Mouse (Mus musculus) adrenal gland, postnatal 25 days (tissue): ENCODE results near the gene Rreb1. TPM values are rescaled to one million over a fixed set of nuclear protein-coding genes. Genes with fewer than 3 reads are reported as not detected.
"Not testable (repeated sequence)": the region's sequence is repeated elsewhere in the genome, so short reads cannot be mapped to it uniquely, and the experiment has no call there.

ENCODE experiments used
- DNase-seq: peaks from one replicate; pipeline ENCODE4 v3.0.0; 2021; ENCODE audit warnings: mixed read lengths
- total RNA-seq: library from RNA; stranded (reverse); gene quantifications from 2 replicates; pipeline ENCODE4 v1.2.3, GENCODE M21; 2021

Rreb1 gene
- total RNA-seq, 1 experiment from 2014 or later, result 87.2 TPM

DNA sequence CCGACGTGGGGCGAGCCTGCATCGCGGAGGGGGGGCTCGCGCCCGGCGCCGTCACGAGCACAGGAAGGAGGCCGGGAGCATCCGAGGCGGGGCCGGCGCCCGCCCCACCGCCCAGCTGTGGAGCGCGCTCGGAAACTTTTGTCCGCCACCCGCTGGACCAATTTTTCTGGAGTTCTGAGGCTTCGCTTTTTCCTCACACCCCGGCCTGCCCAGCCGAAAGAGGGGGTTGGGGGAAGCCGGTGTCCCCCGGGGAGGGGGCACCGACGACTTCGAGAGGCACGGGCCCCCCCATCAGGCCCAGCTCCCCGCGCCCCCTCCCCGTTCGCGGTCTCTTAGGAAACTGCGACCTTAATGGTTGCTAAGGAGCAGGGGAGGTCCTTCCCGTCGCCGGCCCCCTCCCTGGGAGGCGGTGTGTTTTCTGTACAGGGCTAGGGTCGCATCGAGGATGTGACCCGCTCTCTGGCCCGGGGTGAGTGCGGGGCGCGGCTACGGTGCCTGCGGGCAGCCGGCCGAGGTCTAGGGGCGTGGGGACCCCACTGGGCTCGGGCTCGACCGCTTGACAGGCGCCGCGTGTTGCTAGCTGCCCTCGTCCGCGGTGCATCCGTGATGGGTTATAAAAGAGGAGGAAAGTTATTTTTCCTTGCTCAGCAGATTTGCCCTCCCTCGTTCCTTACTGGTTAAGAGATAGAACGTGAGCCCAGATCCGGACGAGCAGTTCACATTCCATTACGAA is 49.2 kb downstream of the Rreb1 start:
- DNase-seq, result peak; percentile 77

GRCm38 (mm10) chr13:37827996-37828579 is 49.9 kb downstream of the Rreb1 start:
- DNase-seq, result no peak

DNA sequence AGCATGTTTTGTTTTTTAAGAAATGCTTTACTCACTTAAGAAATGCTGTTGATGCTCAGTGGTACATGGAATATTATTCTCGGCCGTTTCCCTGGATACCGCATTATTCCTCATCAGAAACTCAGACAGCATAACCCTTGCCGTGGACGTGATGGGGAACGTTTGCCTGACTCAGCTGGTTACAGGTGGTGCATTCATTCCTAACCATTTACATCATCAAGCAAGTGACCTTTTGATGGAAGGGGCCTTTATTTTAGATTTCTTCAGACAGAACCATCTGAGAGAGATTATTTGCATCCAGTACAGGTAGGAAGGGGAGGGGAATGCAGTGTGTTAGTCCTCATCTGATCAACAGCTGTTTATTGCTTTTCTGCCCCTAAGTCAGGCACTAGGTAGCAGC is 50.7 kb downstream of the Rreb1 start:
- DNase-seq, result no peak

GRCm38 (mm10) chr13:37830256-37830655 is 52.1 kb downstream of the Rreb1 start:
- DNase-seq, result no peak

DNA sequence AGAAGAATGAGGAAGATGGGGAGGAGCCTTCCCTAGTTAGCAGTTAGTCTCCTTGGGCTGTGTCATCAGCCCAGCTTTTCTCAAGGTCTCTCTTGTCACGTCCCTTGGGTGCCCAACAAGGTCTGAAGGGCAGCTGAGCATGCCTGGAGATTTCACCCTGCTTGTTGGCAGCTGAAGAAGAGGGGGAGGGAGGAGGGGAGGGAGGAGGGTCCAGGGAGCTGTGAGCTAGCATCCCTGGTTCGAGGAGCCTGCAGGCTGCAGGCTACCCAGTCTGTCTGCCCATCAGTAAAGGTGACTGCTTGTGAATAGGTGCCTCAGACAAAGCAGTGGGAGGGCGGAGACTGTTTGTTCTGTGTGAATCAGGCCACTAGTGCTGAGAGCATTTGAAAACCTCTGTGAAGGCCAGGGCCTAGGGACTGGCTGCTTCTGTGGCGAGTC is 52.7 kb downstream of the Rreb1 start:
- DNase-seq, result no peak

- no peak for DNase-seq
These were observed 54.3 kb downstream of the Rreb1 start for GRCm38 (mm10) chr13:37832481-37832880.

DNA sequence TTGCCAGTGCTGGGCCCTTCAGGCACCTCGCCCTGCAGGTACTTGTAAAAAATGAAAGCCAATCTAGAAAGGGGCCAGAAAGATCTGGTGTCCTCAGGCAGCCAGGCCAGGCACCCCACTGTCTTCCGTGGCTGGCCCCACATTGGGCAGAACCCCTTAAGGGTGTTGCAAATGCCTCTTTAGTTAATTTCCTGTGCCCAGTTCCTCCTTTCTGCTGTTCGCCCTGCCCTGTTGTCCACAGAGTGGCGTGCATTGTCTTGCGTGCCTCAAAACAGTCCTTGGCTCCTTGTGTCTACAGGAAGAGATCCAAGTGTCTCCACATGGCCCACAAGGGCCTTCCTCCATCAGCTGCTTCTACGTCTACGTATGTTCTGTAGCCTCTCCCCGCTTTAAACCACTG is 55.3 kb downstream of the Rreb1 start:
- DNase-seq, result no peak

GRCm38 (mm10) chr13:37835296-37835695 is 57.1 kb downstream of the Rreb1 start:
- no peak for DNase-seq

DNA sequence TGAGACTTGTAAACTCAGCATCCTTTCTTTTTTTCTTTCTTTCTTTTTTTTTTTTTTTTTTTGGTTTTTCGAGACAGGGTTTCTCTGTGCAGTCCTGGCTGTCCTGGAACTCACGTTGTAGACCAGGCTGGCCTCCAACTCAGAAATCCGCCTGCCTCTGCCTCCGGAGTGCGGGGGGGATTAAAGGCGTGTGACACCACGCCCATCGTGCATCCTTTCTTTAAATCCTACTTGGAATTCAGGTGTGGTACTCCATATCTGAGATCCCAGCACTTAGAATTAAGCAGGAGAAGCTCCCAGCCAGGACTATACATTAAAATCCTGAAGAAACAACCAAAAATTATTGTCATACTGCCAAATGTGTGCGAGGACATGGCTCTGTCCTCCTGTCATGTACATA is 57.6 kb downstream of the Rreb1 start:
- not testable (repeated sequence) for DNase-seq

GRCm38 (mm10) chr13:37837372-37837771 is 59.2 kb downstream of the Rreb1 start:
- no peak for DNase-seq

DNA sequence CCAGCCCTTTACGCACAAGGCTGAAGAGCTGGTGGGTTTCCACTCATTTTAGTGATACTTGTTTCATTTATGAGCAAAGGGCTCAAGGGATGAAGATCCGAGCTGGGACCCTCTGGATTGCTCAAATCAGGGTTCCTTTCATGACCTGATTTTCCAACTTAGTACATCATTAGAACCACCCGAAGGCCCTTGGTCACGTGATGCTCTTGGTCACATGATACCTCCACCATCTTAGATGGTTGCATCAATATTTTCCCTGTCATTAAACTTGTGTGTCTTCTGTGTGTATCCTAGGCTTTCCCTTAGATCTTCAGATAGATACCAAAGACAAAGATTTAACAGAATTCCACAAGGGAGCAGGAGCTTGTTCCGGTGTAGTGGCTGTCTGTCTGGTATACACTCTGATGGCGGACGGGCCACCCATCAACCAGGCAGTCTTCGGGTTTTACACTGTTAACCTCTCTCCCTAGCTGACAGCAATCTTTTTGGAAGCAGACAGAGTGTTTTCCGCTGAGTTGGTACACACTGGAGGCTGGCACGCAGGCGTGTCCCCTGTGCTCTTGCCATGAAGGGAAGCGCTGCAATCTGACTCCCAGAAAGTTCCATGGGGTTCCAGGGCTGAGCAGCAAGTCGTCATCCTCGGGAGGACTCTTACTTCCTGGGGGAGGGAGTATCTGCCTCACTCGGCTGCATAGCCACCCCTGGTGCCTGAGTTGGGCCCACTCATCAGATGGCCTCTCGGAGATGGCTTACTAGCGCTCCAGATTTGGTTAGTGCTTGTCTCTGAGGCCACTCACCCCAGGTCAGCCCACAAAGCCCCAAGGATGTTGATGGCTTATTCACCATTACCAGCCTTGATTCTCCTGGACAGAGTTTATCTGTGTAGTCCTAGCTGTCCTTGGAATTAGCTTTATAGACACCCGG is 60.3 kb downstream of the Rreb1 start:
- no peak for DNase-seq

- no peak for DNase-seq
These were observed 65.0 kb downstream of the Rreb1 start for GRCm38 (mm10) chr13:37843241-37843640.

GRCm38 (mm10) chr13:37843844-37844243 is 65.6 kb downstream of the Rreb1 start:
- no peak for DNase-seq

- no peak for DNase-seq
These were observed 67.0 kb downstream of the Rreb1 start for GRCm38 (mm10) chr13:37845156-37845555.

DNA sequence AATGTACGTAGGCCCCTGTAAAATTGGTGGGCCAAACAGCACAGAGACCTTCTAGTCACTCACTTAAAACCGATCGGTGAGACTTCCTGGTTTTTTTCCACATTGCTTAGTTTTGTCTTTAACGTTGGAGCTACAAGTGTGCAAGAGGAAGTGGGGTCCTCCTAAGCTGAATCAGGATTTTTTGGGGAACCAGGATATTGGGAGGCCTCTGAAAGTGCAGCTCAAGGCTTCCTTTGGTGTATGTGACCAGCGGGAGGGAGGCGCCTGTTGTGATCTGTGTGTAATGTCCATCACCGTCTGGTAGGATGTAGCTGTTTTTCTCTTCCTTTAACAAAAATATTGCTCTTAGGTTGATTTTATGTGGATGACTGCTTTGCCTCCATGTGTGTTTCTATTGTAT is 67.4 kb downstream of the Rreb1 start:
- DNase-seq, result no peak

- no peak for DNase-seq
These were observed 68.3 kb downstream of the Rreb1 start for GRCm38 (mm10) chr13:37846507-37846906.

- DNase-seq, result no peak
These were observed 68.9 kb downstream of the Rreb1 start for GRCm38 (mm10) chr13:37846962-37847570.

GRCm38 (mm10) chr13:37847601-37848358 is 69.6 kb downstream of the Rreb1 start:
- DNase-seq, result peak; percentile 80

DNA sequence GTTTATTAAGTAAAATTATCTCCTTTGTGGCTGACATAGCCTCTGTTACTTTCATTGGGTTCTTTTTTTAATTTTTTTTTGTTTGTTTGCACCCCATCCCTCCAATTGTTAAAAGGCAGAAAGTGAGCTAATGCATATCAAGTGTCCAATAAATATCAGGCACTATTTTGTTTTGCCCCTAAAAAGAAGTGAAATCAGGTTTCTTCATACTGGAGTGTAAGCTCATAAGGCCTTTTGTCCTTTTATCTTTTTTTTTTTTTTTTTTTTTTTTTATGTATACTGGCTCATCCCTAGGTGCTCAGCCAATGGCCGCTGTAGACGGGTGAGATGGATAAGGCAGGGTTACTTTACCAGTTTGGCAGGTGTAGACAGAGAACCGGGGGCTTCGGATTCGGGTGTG is 70.2 kb downstream of the Rreb1 start:
- DNase-seq, result no peak

- no peak for DNase-seq
These were observed 73.4 kb downstream of the Rreb1 start for GRCm38 (mm10) chr13:37851617-37852016.

DNA sequence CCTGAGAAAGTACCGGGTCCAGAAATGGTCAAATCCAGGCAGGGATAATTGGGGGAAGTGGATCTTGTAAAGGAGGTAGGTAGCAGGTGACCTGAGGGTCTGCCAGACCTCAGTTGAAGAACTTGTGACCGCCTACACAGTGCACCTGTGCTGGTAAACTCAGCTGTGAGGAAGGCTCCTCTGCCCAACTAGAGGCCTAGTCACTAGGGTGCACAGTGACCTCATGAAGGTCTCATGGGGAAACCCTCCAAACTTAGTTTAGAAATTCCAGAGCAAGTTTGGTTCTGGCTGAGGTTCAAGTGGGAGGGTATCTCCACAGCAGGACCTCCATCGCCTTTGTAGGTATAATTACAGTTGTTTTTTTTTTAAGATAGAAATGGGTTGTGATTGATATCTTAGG is 74.7 kb downstream of the Rreb1 start:
- no peak for DNase-seq

DNA sequence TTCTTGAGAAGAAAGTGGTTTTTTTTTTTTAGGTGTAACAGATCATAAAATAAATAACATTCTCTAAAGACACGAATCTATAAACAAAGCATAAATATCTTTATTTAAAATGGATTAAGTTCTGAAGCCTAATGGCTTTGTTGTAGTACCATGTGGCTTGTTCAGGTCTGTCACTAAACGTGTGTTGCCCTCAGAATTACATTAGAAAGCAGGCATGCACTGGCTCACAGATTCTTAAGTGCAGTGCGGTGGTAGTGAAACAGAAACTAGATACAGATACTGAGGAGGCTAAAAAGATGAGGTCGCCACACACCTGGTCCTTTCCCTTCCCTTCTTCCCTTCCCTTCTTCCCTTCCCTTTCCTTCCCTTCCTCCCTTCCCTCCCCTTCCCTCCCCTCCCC is 75.2 kb downstream of the Rreb1 start:
- no peak for DNase-seq
